In the genomic region with DNA sequence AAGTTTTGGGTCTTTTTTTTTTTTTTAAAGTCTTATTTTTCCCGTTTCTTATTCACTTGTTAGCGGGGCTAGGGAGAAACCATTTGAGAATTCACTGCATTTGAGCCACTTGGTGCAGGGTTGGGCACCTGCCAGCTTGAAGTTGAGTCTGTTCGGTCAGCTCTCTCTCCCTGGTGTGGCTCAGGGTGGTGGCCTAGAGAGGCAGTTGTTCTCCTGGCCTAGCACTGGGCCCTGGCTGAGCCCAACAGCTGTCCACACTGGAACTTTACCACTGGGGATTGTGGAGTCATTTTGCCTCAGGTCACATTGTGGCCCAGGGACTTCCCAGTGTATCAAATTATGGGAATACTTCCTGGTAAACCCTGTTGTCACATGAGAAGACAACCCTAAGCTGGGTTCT, we compare ENCODE assay signal across 9 mouse cellular contexts. TPM values are rescaled to one million over a fixed set of nuclear protein-coding genes. Genes with fewer than 3 reads are reported as not detected.
A peak's percentile ranks its signal among the peaks of the same experiment; 100 is the strongest.
DNase-seq lines count a peak whose midpoint lies in the region; ATAC-seq and TF ChIP-seq lines count a peak whose summit lies in the region.
"Had no signal": no experiment of that assay in that cellular context is flagged by ENCODE, and none has a peak within 500 bp of the region (broad histone marks: within the 10 kb centered on the region; RNA-seq: fewer than 3 reads in every experiment).

No protein-coding gene starts in this region.

- DNase-seq in lung, postnatal 0 days (ENCODE audit: low spot score), result no peak
- DNase-seq in lung, adult 2 months, result no peak
- peak; percentile 68 for DNase-seq in gastrocnemius, postnatal 25 days
- DNase-seq in spleen, postnatal 4 days (ENCODE audit: low spot score in 2 of 2), result no peak
- DNase-seq in urinary bladder, adult 18-20 months (ENCODE audit: low spot score in 2 of 2), result no peak
- no peak for DNase-seq in cerebellum, postnatal 4 days (ENCODE audit: low spot score in 2 of 2)

- H3K9me3 ChIP-seq in lung, postnatal 0 days (ENCODE audit: low read length), result no peaks in the 10 kb centered on the region
- H3K9me3 ChIP-seq in intestine, postnatal 0 days (ENCODE audit: control insufficient read depth), result 0 out of 2 replicates have a peak, but pooled peaks cover 2% of the 10 kb centered on the region
- no peaks in the 10 kb centered on the region for H3K9me3 ChIP-seq in neural tube, embryonic 15.5 days (replicated peaks)

- no peak overlapping the region for H3K9ac ChIP-seq in lung, postnatal 0 days (replicated peaks; ENCODE audit: low read depth)
- H3K9ac ChIP-seq in intestine, postnatal 0 days (ENCODE audit: low read depth, low read length), result no peak overlapping the region; the same call in 1 of the 2 replicates
- H3K9ac ChIP-seq in neural tube, embryonic 15.5 days (replicated peaks), result peak overlapping the region; percentile 55

- WGBS in lung, postnatal 0 days, result 33% methylated on average over 3 of the region's 3 CpGs
- WGBS in lung, adult 2 months, result 40% methylated on average over 3 of the region's 3 CpGs
- 48% methylated on average over 3 of the region's 3 CpGs for WGBS in intestine, postnatal 0 days
- 40% methylated on average over 3 of the region's 3 CpGs for WGBS in neural tube, embryonic 15.5 days

- no peak for ATAC-seq in lung, postnatal 0 days
- no peak for ATAC-seq in intestine, postnatal 0 days
- no peak for ATAC-seq in neural tube, embryonic 15.5 days (ENCODE audit: low FRiP score)

- TF ChIP-seq CTCF in lung, postnatal 0 days (IDR thresholded peaks at IDR 0.05), result no peak
- no peak for TF ChIP-seq CTCF in lung, adult 2 months (IDR thresholded peaks at IDR 0.05; ENCODE audit: insufficient read depth, low read length)
- no peak for TF ChIP-seq CTCF in intestine, postnatal 0 days (IDR thresholded peaks at IDR 0.05; ENCODE audit: low read depth)

- H3K27ac ChIP-seq in lung, postnatal 0 days (ENCODE audit: low read length), result no peak overlapping the region
- H3K27ac ChIP-seq in intestine, postnatal 0 days (ENCODE audit: low read depth, low read length), result no peak overlapping the region
- H3K27ac ChIP-seq in neural tube, embryonic 15.5 days (replicated peaks), result no peak overlapping the region; the same call in 1 of the 2 replicates

- H3K4me2 ChIP-seq in lung, postnatal 0 days (replicated peaks; ENCODE audit: low read depth, low read length), result peak overlapping the region; percentile 94
- peak overlapping the region; percentile 96; the same call in 1 of the 2 replicates for H3K4me2 ChIP-seq in intestine, postnatal 0 days (replicated peaks; ENCODE audit: low read depth)
- peak overlapping the region; percentile 87 for H3K4me2 ChIP-seq in neural tube, embryonic 15.5 days

- H3K36me3 ChIP-seq in lung, postnatal 0 days (ENCODE audit: insufficient read depth, low read length), result no peaks in the 10 kb centered on the region
- no peaks in the 10 kb centered on the region for H3K36me3 ChIP-seq in intestine, postnatal 0 days (ENCODE audit: control insufficient read depth, insufficient read depth)
- no peaks in the 10 kb centered on the region for H3K36me3 ChIP-seq in neural tube, embryonic 15.5 days

- no peak for TF ChIP-seq POLR2A in lung, adult 2 months (IDR thresholded peaks at IDR 0.05; ENCODE audit: borderline replicate concordance, extremely low read depth, low read depth, low read length)

- peaks cover 12% of the 10 kb centered on the region; the same call in 1 of the 2 replicates for H3K4me1 ChIP-seq in lung, postnatal 0 days (ENCODE audit: insufficient read depth, low read depth, low read length)
- peaks cover 2% of the 10 kb centered on the region; the same call in 1 of the 2 replicates for H3K4me1 ChIP-seq in lung, adult 2 months (ENCODE audit: control insufficient read depth, insufficient read depth, low read length)
- no peaks in the 10 kb centered on the region for H3K4me1 ChIP-seq in intestine, postnatal 0 days (replicated peaks; ENCODE audit: control insufficient read depth, insufficient read depth, low read length)
- peaks cover 22% of the 10 kb centered on the region for H3K4me1 ChIP-seq in neural tube, embryonic 15.5 days

- TF ChIP-seq EP300 in lung, postnatal 0 days (IDR thresholded peaks at IDR 0.05), result no peak

- H3K27me3 ChIP-seq in lung, postnatal 0 days (replicated peaks; ENCODE audit: insufficient read depth, low read length), result no peaks in the 10 kb centered on the region
- H3K27me3 ChIP-seq in intestine, postnatal 0 days (replicated peaks; ENCODE audit: control insufficient read depth, insufficient read depth, low read length), result no peaks in the 10 kb centered on the region
- H3K27me3 ChIP-seq in neural tube, embryonic 15.5 days (replicated peaks), result peaks cover 8% of the 10 kb centered on the region

- H3K4me3 ChIP-seq in lung, postnatal 0 days (ENCODE audit: low read depth, low read length), result no peak overlapping the region
- H3K4me3 ChIP-seq in lung, adult 2 months (replicated peaks; ENCODE audit: extremely low read depth, low read depth, low read length), result no peak overlapping the region
- H3K4me3 ChIP-seq in intestine, postnatal 0 days (ENCODE audit: low read depth, low read length), result peak overlapping the region; percentile 48; the same call in 1 of the 2 replicates
- H3K4me3 ChIP-seq in neural tube, embryonic 15.5 days (replicated peaks), result peak overlapping the region; percentile 49

RNA-seq across cellular contexts. Expression of a gene that starts 0.7 kb away (rescaled TPM):
- 0.80 and 0.98 TPM in 2 replicates for polyA plus RNA-seq in lung, postnatal 0 days (2015; fragmentation: Nextera tagmentation; extraction: Ambion mirVana)
- polyA plus RNA-seq in lung, adult 2 months (2012; rRNA removed), result 2.8 TPM in 2 replicates
- total RNA-seq in gastrocnemius, postnatal 25 days (2021), result 10 to 100 TPM; 40.2 to 44.7 TPM
- 1.3 and 1.6 TPM in 2 replicates for polyA plus RNA-seq in intestine, postnatal 0 days (2015; fragmentation: Nextera tagmentation; extraction: Ambion mirVana)
- polyA plus RNA-seq in neural tube, embryonic 15.5 days (2015; fragmentation: Nextera tagmentation; extraction: Ambion mirVana), result 2.7 and 2.9 TPM in 2 replicates
- total RNA-seq: liver, adult 2 months had no signal

RNA-seq across cellular contexts. Expression of a gene that starts 26.9 kb away (rescaled TPM):
- 6.7 and 7.9 TPM in 2 replicates for polyA plus RNA-seq in lung, postnatal 0 days (2015; fragmentation: Nextera tagmentation; extraction: Ambion mirVana)
- polyA plus RNA-seq in lung, adult 2 months (2012; rRNA removed), result 47.1 and 50.1 TPM in 2 replicates
- 1 to 10 TPM; 1.3 to 2.0 TPM for total RNA-seq in gastrocnemius, postnatal 25 days (2021)
- polyA plus RNA-seq in intestine, postnatal 0 days (2015; fragmentation: Nextera tagmentation; extraction: Ambion mirVana), result 14.3 and 15.1 TPM in 2 replicates
- polyA plus RNA-seq in neural tube, embryonic 15.5 days (2015; fragmentation: Nextera tagmentation; extraction: Ambion mirVana), result 6.0 and 6.9 TPM in 2 replicates

RNA-seq across cellular contexts. Expression of a gene that starts 47.1 kb away (rescaled TPM):
- 159 and 182 TPM in 2 replicates for polyA plus RNA-seq in lung, postnatal 0 days (2015; fragmentation: Nextera tagmentation; extraction: Ambion mirVana)
- polyA plus RNA-seq in lung, adult 2 months (2012; rRNA removed), result 16.7 and 23.5 TPM in 2 replicates
- 10 to 100 TPM; 41.0 to 50.6 TPM for total RNA-seq in gastrocnemius, postnatal 25 days (2021)
- 159 and 175 TPM in 2 replicates for polyA plus RNA-seq in intestine, postnatal 0 days (2015; fragmentation: Nextera tagmentation; extraction: Ambion mirVana)
- polyA plus RNA-seq in neural tube, embryonic 15.5 days (2015; fragmentation: Nextera tagmentation; extraction: Ambion mirVana), result 246 and 284 TPM in 2 replicates

RNA-seq across cellular contexts. Expression of a gene that starts 47.4 kb away (rescaled TPM):
- 32.3 and 36.5 TPM in 2 replicates for polyA plus RNA-seq in lung, postnatal 0 days (2015; fragmentation: Nextera tagmentation; extraction: Ambion mirVana)
- polyA plus RNA-seq in lung, adult 2 months (2012; rRNA removed), result 5.8 and 11.3 TPM in 2 replicates
- 10 to 100 TPM; 23.1 to 24.0 TPM for total RNA-seq in gastrocnemius, postnatal 25 days (2021)
- 92.9 and 94.5 TPM in 2 replicates for polyA plus RNA-seq in intestine, postnatal 0 days (2015; fragmentation: Nextera tagmentation; extraction: Ambion mirVana)
- polyA plus RNA-seq in neural tube, embryonic 15.5 days (2015; fragmentation: Nextera tagmentation; extraction: Ambion mirVana), result 18.3 and 29.5 TPM in 2 replicates

Comparison
In these comparisons a context has a peak if more than half of its experiments do, and no peak if none do; other contexts are left out.
1. H3K4me3 ChIP-seq: peak in intestine, postnatal 0 days (single experiment) and neural tube, embryonic 15.5 days (single experiment); none in lung, postnatal 0 days (single experiment) and lung, adult 2 months (single experiment).
2. Peak in every context shown above with its lines, with median percentiles within 50 percentile points of each other: H3K4me2 ChIP-seq.